Mouse (Mus musculus) heart, adult 18-20 months (tissue): ENCODE data around the gene Plod3. TPM values are rescaled to one million over a fixed set of nuclear protein-coding genes. Genes with fewer than 3 reads are reported as not detected.
"Not testable (repeated sequence)": the region's sequence is repeated elsewhere in the genome, so short reads cannot be mapped to it uniquely, and the experiment has no call there.

Experiments used
- DNase-seq, 2 experiments: peaks; one replicate each; pipeline ENCODE4 v3.0.0; 2021 to 2022; ENCODE audit warnings: mixed read lengths in 1 of 2
- long read RNA-seq, 2 experiments: library from polyadenylated mRNA; stranded (forward); transcript quantifications; one replicate each; pipeline ENCODE4 v2.0.0; 2021
- total RNA-seq, 2 experiments: library from RNA; stranded (reverse); gene quantifications; 2 replicates each; pipeline ENCODE4 v1.2.3; 2021

Gene Plod3
- total RNA-seq: 10 to 100 TPM; 33.2 to 35.8 TPM
- long read RNA-seq, experiment 1, transcript Plod3-201 (19 exons, 3,280 nt): major isoform, 31 of 44 reads
- long read RNA-seq, experiment 1, partial matches to known transcripts: 7 of 44 reads
- long read RNA-seq, experiment 1, other reads (novel, unspliced or antisense): 6 of 44 reads
- long read RNA-seq, experiment 2, transcript Plod3-201 (19 exons, 3,280 nt): major isoform, 11 of 14 reads
- long read RNA-seq, experiment 2, partial matches to known transcripts: 1 of 14 reads
- long read RNA-seq, experiment 2, other reads (novel, unspliced or antisense): 2 of 14 reads

GRCm38 (mm10) chr5:136986695-136987137, at the start of gene Plod3:
Gene Plod3, plus strand, starts transcription at chr5:136987019.
- DNase-seq: peak; percentile 96 to 98

DNA sequence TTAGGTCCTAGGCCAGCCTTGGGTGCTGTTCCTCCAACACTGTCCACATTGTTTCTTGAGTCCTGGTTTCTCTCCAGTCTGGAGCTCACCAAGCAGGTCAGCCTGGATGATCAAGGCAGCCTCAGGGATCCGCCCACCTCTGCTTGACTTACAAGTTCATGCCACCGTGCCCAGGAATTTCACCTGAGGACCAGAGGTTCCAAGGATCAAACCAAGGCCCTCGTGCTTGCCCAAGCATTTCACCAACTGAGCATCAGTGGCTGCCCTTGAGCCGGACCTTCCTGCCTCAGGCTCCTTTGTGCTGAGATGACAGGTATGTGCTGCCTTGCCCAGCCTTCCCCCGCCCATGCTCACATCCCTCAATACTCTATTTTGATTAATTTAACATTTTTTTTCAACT, 49.2 kb upstream of the Plod3 start:
- DNase-seq: no peak

GRCm38 (mm10) chr5:136939284-136939683, 47.5 kb upstream of the Plod3 start:
- DNase-seq: no peak

GRCm38 (mm10) chr5:136940029-136940428, 46.8 kb upstream of the Plod3 start:
- DNase-seq: not testable (repeated sequence)

- no peak for DNase-seq
These were observed 45.8 kb upstream of the Plod3 start for GRCm38 (mm10) chr5:136940845-136941560.

- DNase-seq: no peak
These were observed 44.0 kb upstream of the Plod3 start for GRCm38 (mm10) chr5:136942781-136943180.

DNA sequence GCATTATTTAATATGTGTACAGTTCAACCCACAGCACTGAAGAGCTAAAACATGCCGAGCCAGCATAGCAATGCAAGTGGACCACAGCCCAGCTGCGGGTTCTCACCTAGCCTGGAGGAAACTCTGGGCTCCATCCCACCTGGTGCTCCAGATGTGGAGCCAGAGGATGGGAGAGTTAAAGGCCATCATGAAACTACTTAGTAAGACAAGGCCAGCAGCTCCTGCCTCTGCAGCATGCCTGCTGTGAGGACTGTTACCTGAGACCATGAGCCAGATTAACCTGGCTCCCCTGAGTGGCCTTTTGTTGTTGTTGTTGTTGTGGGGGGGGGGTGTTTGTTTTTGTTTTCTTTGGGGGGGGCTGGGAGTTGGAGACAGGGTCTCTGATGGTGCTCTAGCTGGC, 43.4 kb upstream of the Plod3 start:
- no peak for DNase-seq

DNA sequence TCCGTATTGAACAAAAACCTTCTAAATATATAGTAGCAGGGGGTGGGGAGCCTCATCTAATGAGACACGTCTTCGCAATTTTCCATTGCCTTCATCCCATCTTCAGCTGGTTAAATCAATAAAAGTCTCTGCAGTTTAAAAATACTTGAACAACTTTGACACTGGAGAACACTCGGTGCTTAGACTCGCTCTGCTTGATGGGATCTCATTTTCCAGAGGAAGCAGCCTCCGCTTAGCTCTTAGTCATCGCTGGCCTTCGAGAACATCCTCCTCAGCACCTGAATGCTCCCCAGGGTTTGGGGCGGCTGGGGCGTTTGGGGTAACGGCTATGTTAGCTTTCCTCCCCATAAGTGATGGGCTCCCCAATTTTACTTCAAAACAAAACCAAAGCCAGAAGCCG, 41.7 kb upstream of the Plod3 start:
- DNase-seq: no peak

DNA sequence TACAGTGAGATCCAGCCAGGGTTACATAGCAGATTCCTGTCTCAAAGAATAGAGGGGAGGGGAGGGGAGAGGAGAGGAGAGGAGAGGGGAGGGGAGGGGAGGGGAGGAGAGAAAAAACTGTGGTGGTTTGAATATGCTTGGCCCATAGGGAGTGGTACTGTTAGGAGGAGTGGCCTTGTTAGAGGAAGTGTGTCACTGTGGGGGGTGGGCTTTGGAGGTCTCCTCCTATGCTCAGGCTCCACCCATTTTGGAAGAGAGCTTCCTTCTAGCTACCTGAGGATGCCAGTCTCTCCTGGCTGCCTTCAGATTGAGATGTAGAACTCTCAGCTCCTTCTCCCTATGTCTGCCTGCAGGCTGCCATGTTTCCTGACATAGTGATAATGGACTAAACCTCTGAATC, 38.9 kb upstream of the Plod3 start:
- no peak for DNase-seq

- not testable (repeated sequence) for DNase-seq
These were observed 37.1 kb upstream of the Plod3 start for GRCm38 (mm10) chr5:136949551-136950336.

- DNase-seq: no peak
These were observed 36.3 kb upstream of the Plod3 start for GRCm38 (mm10) chr5:136950521-136950920.

DNA sequence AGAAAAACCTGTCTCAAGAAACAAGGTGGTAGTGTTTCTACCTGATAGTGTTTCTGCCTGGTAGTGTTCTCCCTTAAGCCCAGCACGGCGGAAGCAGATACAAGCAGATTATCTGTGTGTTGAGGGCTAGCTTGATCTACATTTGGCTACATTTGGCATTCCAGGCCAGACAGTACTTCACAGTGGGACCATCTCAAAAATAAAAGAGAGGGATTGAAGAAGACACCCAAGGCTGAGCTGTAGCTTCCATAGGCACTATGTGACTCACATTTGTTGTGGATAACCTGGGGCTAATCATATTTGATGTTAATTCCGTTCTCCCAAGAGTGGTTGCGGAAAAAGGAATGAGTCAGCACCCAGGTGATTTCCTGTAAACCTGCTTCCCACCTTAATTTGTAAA, 34.7 kb upstream of the Plod3 start:
- DNase-seq: no peak

GRCm38 (mm10) chr5:136953015-136953414, 33.8 kb upstream of the Plod3 start, which contains the start of gene Fis1:
Gene Fis1, plus strand, starts transcription at chr5:136953275.
- DNase-seq: peak; percentile 97 to 98

GRCm38 (mm10) chr5:136953440-136953951, 33.3 kb upstream of the Plod3 start:
- DNase-seq: peak; percentile 56 to 62

- no peak for DNase-seq
These were observed 31.2 kb upstream of the Plod3 start for GRCm38 (mm10) chr5:136955622-136956021.

DNA sequence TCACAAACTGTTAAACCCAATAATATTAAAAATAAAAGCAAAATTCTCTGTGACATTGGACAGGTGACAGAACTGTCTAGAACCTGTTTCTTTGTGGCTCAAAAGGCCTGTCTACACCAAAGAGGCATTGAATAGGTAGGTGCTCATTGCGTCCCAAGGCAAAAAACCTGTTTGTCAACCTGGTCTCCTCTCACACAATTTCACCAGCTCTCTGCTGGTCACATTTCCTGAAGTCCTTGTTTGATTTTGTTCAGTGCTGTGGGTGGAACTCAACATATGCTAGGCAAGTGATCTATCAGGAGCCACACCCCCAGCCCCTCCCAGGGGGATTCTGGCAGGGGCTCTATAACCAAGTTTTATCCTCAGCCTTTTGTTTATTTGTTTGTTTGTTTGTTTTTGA, 29.6 kb upstream of the Plod3 start:
- no peak for DNase-seq

GRCm38 (mm10) chr5:136958991-136959605, 27.7 kb upstream of the Plod3 start:
- no peak for DNase-seq

GRCm38 (mm10) chr5:136960053-136960452, 26.8 kb upstream of the Plod3 start:
- DNase-seq: no peak

DNA sequence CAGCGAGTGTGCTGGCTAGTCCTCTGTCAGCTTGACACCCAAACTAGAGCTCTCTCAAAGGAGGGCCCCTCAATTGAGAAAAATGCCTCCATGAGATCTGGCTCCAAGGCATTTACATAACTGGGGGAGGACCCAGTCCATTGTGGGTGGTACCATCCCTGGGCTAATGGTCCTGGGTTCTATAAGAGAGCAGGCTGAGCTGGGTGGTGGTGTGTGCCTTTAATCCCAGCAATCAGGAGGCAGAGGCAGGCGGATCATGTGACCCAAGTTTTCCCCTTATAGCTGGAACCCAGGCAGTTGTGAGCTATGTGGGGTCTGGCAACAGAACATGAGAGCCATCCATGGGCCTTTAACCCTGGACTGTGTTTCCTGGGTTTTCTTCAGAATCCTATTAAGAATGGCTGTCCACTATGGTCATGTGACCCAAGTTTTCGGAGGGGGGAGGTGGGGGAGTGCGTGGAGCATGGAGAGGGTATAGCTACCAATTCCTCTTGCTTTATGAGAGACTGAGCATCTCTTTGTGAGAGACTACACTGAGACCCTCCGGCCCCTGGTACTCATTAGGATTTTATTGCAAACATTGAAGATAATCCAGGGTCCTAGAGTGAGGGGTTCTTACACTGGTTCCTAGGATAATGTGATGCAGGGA, 25.4 kb upstream of the Plod3 start:
- DNase-seq: no peak

GRCm38 (mm10) chr5:136961983-136962461, 24.8 kb upstream of the Plod3 start:
- DNase-seq: peak; percentile 94 to 95

DNA sequence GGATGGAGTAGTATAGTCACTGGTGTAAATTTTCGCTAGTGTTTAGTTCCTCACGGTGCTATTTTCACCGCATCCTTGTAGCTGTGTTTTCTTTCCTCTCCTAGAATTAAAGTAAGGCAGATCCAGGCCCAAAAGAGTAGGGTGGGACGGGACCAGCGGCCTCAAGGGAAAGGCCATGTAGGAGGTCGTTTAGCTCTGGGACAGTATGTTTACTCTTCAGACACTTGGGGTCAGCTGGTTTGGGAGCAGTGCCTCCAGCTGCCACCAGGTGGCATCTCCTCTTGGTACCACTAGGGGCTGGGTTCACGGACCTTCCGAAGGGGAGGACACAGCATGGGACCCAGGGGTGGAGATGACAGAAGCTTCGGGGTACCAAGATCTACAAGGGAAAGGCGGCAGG, 24.3 kb upstream of the Plod3 start:
- DNase-seq: peak; percentile 86 to 91
